In genomic region chr2:157552158-157552886, GRCm38 (mm10) we compare ENCODE assay signal across 11 mouse cellular contexts. TPM values are rescaled to one million over a fixed set of nuclear protein-coding genes. Genes with fewer than 3 reads are reported as not detected.
DNase-seq lines count a peak whose midpoint lies in the region; ATAC-seq lines count a peak whose summit lies in the region.
"Had no signal": no experiment of that assay in that cellular context is flagged by ENCODE, and none has a peak within 500 bp of the region (broad histone marks: within the 10 kb centered on the region; RNA-seq: fewer than 3 reads in every experiment).

No protein-coding gene starts in this region.

- WGBS in hindbrain, embryonic 13.5 days, result 80% methylated on average over 10 of the region's 10 CpGs
- WGBS in hindbrain, embryonic 12.5 days, result 68% methylated on average over 10 of the region's 10 CpGs
- 64% methylated on average over 10 of the region's 10 CpGs for WGBS in embryonic facial prominence, embryonic 14.5 days
- WGBS in limb, embryonic 15.5 days, result 42% methylated on average over 10 of the region's 10 CpGs
- WGBS in midbrain, embryonic 11.5 days, result 91% methylated on average over 10 of the region's 10 CpGs

- 0 out of 2 replicates have a peak, but pooled peaks cover 3% of the 10 kb centered on the region for H3K27me3 ChIP-seq in hindbrain, embryonic 13.5 days
- H3K27me3 ChIP-seq in hindbrain, embryonic 12.5 days, result no peaks in the 10 kb centered on the region
- no peaks in the 10 kb centered on the region for H3K27me3 ChIP-seq in embryonic facial prominence, embryonic 14.5 days (replicated peaks; ENCODE audit: control insufficient read depth, insufficient read depth, low read length)
- H3K27me3 ChIP-seq in limb, embryonic 15.5 days, result no peaks in the 10 kb centered on the region
- no peaks in the 10 kb centered on the region; the same call in 1 of the 2 replicates for H3K27me3 ChIP-seq in midbrain, embryonic 11.5 days (ENCODE audit: control insufficient read depth, insufficient read depth, low read length)

- H3K4me3 ChIP-seq in hindbrain, embryonic 13.5 days, result no peak overlapping the region
- no peak overlapping the region for H3K4me3 ChIP-seq in hindbrain, embryonic 12.5 days
- no peak overlapping the region for H3K4me3 ChIP-seq in embryonic facial prominence, embryonic 14.5 days (ENCODE audit: low read depth, low read length)
- no peak overlapping the region for H3K4me3 ChIP-seq in limb, embryonic 15.5 days
- H3K4me3 ChIP-seq in midbrain, embryonic 11.5 days (ENCODE audit: low read depth, low read length), result no peak overlapping the region

- peak; percentile 98 for DNase-seq in 3T3-L1 (ENCODE audit: low read depth, low spot score)
- DNase-seq in embryonic facial prominence, embryonic 14.5 days (ENCODE audit: low spot score), result peak; percentile 74
- no peak for DNase-seq in right cerebral cortex, postnatal 4 days
- DNase-seq in urinary bladder, postnatal 10 days (ENCODE audit: low spot score), result no peak
- no peak for DNase-seq in midbrain, embryonic 11.5 days (ENCODE audit: low spot score, missing footprints)
- DNase-seq: adrenal gland, postnatal 25 days; cerebellum, postnatal 36 days; gastrocnemius, postnatal 14 days had no signal

- H3K27ac ChIP-seq in hindbrain, embryonic 13.5 days, result peak overlapping the region; percentile 25
- no peak overlapping the region for H3K27ac ChIP-seq in hindbrain, embryonic 12.5 days
- peak overlapping the region; percentile 45; the same call in 1 of the 2 replicates for H3K27ac ChIP-seq in embryonic facial prominence, embryonic 14.5 days (replicated peaks; ENCODE audit: low read depth, low read length)
- peak overlapping the region; percentile 70 for H3K27ac ChIP-seq in limb, embryonic 15.5 days
- no peak overlapping the region for H3K27ac ChIP-seq in midbrain, embryonic 11.5 days (ENCODE audit: low read depth, low read length)

- no peak overlapping the region for H3K4me2 ChIP-seq in hindbrain, embryonic 13.5 days
- H3K4me2 ChIP-seq in hindbrain, embryonic 12.5 days (replicated peaks), result no peak overlapping the region
- no peak overlapping the region for H3K4me2 ChIP-seq in embryonic facial prominence, embryonic 14.5 days (ENCODE audit: low read depth, low read length)
- no peak overlapping the region for H3K4me2 ChIP-seq in limb, embryonic 15.5 days
- H3K4me2 ChIP-seq in midbrain, embryonic 11.5 days, result no peak overlapping the region

- no peak overlapping the region for H3K9ac ChIP-seq in hindbrain, embryonic 13.5 days
- no peak overlapping the region for H3K9ac ChIP-seq in hindbrain, embryonic 12.5 days
- H3K9ac ChIP-seq in embryonic facial prominence, embryonic 14.5 days (ENCODE audit: low read depth, low read length), result 0 out of 2 replicates have a peak overlapping the region, but pooled peaks have one; percentile 35
- no peak overlapping the region for H3K9ac ChIP-seq in limb, embryonic 15.5 days
- no peak overlapping the region for H3K9ac ChIP-seq in midbrain, embryonic 11.5 days (ENCODE audit: low read length)

- ATAC-seq in hindbrain, embryonic 13.5 days (ENCODE audit: low FRiP score), result no peak
- no peak for ATAC-seq in hindbrain, embryonic 12.5 days (ENCODE audit: low FRiP score)
- ATAC-seq in embryonic facial prominence, embryonic 14.5 days (ENCODE audit: low read depth), result peak; percentile 67; the same call in 1 of the 2 replicates
- 0 out of 2 replicates have a peak, but pooled peaks have one; percentile 63 for ATAC-seq in limb, embryonic 15.5 days (ENCODE audit: insufficient number of reproducible peaks, low FRiP score, low TSS enrichment, low read depth)
- no peak for ATAC-seq in midbrain, embryonic 11.5 days (ENCODE audit: low FRiP score)

- H3K4me1 ChIP-seq in hindbrain, embryonic 13.5 days (replicated peaks), result peaks cover 27% of the 10 kb centered on the region
- H3K4me1 ChIP-seq in hindbrain, embryonic 12.5 days, result peaks cover 30% of the 10 kb centered on the region
- peaks cover 33% of the 10 kb centered on the region for H3K4me1 ChIP-seq in embryonic facial prominence, embryonic 14.5 days (ENCODE audit: control insufficient read depth, insufficient read depth, low read length)
- peaks cover 58% of the 10 kb centered on the region for H3K4me1 ChIP-seq in limb, embryonic 15.5 days
- H3K4me1 ChIP-seq in midbrain, embryonic 11.5 days (ENCODE audit: control insufficient read depth, insufficient read depth, low read length), result peaks cover 6% of the 10 kb centered on the region

- H3K36me3 ChIP-seq in hindbrain, embryonic 13.5 days, result peaks cover 28% of the 10 kb centered on the region
- H3K36me3 ChIP-seq in hindbrain, embryonic 12.5 days, result peaks cover 25% of the 10 kb centered on the region
- peaks cover 27% of the 10 kb centered on the region for H3K36me3 ChIP-seq in embryonic facial prominence, embryonic 14.5 days (ENCODE audit: control insufficient read depth, insufficient read depth, low read length)
- peaks cover 22% of the 10 kb centered on the region for H3K36me3 ChIP-seq in limb, embryonic 15.5 days
- H3K36me3 ChIP-seq in midbrain, embryonic 11.5 days (ENCODE audit: control insufficient read depth, insufficient read depth, low read length), result 0 out of 2 replicates have a peak, but pooled peaks cover 2% of the 10 kb centered on the region

- H3K9me3 ChIP-seq in hindbrain, embryonic 13.5 days, result 0 out of 2 replicates have a peak, but pooled peaks cover 3% of the 10 kb centered on the region
- H3K9me3 ChIP-seq in hindbrain, embryonic 12.5 days (replicated peaks), result no peaks in the 10 kb centered on the region
- H3K9me3 ChIP-seq in embryonic facial prominence, embryonic 14.5 days (ENCODE audit: control insufficient read depth, low read length), result peaks cover 8% of the 10 kb centered on the region
- no peaks in the 10 kb centered on the region for H3K9me3 ChIP-seq in limb, embryonic 15.5 days
- H3K9me3 ChIP-seq in midbrain, embryonic 11.5 days (ENCODE audit: control insufficient read depth, low read length), result no peaks in the 10 kb centered on the region

RNA-seq across cellular contexts. Expression of gene Nnat, which starts 7.6 kb away (rescaled TPM):
- 6,024 and 6,534 TPM in 2 replicates for polyA plus RNA-seq in hindbrain, embryonic 13.5 days (2015; fragmentation: Nextera tagmentation; extraction: Ambion mirVana)
- polyA plus RNA-seq in hindbrain, embryonic 12.5 days (2016; fragmentation: Nextera tagmentation; extraction: Ambion mirVana), result 3,841 and 3,900 TPM in 2 replicates
- 348 and 416 TPM in 2 replicates for polyA plus RNA-seq in embryonic facial prominence, embryonic 14.5 days (2014; fragmentation: Nextera tagmentation; extraction: Ambion mirVana)
- 233 and 285 TPM in 2 replicates for polyA plus RNA-seq in limb, embryonic 15.5 days (2015; fragmentation: Nextera tagmentation; extraction: Ambion mirVana)
- polyA plus RNA-seq in midbrain, embryonic 11.5 days (2014; fragmentation: Nextera tagmentation; extraction: Ambion mirVana), result 1,391 and 1,438 TPM in 2 replicates

RNA-seq across cellular contexts. Expression of gene Blcap, which starts 18.8 kb away (rescaled TPM):
- polyA plus RNA-seq in hindbrain, embryonic 13.5 days (2015; fragmentation: Nextera tagmentation; extraction: Ambion mirVana), result 219 and 232 TPM in 2 replicates
- 139 and 140 TPM in 2 replicates for polyA plus RNA-seq in hindbrain, embryonic 12.5 days (2016; fragmentation: Nextera tagmentation; extraction: Ambion mirVana)
- polyA plus RNA-seq in embryonic facial prominence, embryonic 14.5 days (2014; fragmentation: Nextera tagmentation; extraction: Ambion mirVana), result 64.6 and 66.7 TPM in 2 replicates
- polyA plus RNA-seq in limb, embryonic 15.5 days (2015; fragmentation: Nextera tagmentation; extraction: Ambion mirVana), result 54.3 and 54.5 TPM in 2 replicates
- 110 and 117 TPM in 2 replicates for polyA plus RNA-seq in midbrain, embryonic 11.5 days (2014; fragmentation: Nextera tagmentation; extraction: Ambion mirVana)

Comparison
In these comparisons a context has a peak if more than half of its experiments do, and no peak if none do; other contexts are left out.
1. H3K27ac ChIP-seq: peak in hindbrain, embryonic 13.5 days (single experiment), embryonic facial prominence, embryonic 14.5 days (single experiment) and limb, embryonic 15.5 days (single experiment); none in hindbrain, embryonic 12.5 days (single experiment) and midbrain, embryonic 11.5 days (single experiment).
2. ATAC-seq: peak in embryonic facial prominence, embryonic 14.5 days (single experiment) and limb, embryonic 15.5 days (single experiment); none in hindbrain, embryonic 13.5 days (single experiment), hindbrain, embryonic 12.5 days (single experiment) and midbrain, embryonic 11.5 days (single experiment).
3. DNase-seq: peak in 3T3-L1 (single experiment) and embryonic facial prominence, embryonic 14.5 days (single experiment); none in right cerebral cortex, postnatal 4 days (single experiment), urinary bladder, postnatal 10 days (single experiment) and midbrain, embryonic 11.5 days (single experiment).